Mouse (Mus musculus) spleen, adult 2 months (tissue): ENCODE data around the gene Scaf8. TPM values are rescaled to one million over a fixed set of nuclear protein-coding genes. Genes with fewer than 3 reads are reported as not detected.

Experiments used
- DNase-seq, 2 experiments: peaks; one replicate each; pipeline versions ENCODE4 v3.0.0 to v3.0.0-alpha.2; 2012 to 2021; ENCODE audit warnings: low spot score in 2 of 2, low read depth in 1 of 2
- H3K27ac ChIP-seq: fragments of 200-500 bp; 2 replicates; pipeline ENCODE4 v1.5.1; 2012; ENCODE audit warnings: low read length, inconsistent platforms; ENCODE audit not compliant: insufficient read depth
- H3K27me3 ChIP-seq: fragments of 200-500 bp; 2 replicates; pipeline ENCODE4 v1.6.1; 2012; ENCODE audit warnings: mild to moderate bottlenecking, moderate library complexity, low read length, inconsistent platforms; ENCODE audit not compliant: control insufficient read depth, insufficient read depth
- H3K36me3 ChIP-seq: fragments of 200-500 bp; 2 replicates; pipeline ENCODE4 v1.6.1; 2012; ENCODE audit warnings: mild to moderate bottlenecking, low read length, inconsistent platforms; ENCODE audit not compliant: control insufficient read depth, insufficient read depth
- H3K4me1 ChIP-seq: fragments of 200-500 bp; 2 replicates; pipeline ENCODE4 v1.6.1; 2011; ENCODE audit warnings: inconsistent platforms; ENCODE audit not compliant: control insufficient read depth, insufficient read depth, insufficient read length
- H3K4me3 ChIP-seq: fragments of 200-500 bp; 2 replicates; pipeline ENCODE4 v1.5.1; 2011; ENCODE audit warnings: mild to moderate bottlenecking, inconsistent platforms; ENCODE audit not compliant: insufficient read depth, insufficient read length; ENCODE audit errors: extremely low read depth
- CTCF ChIP-seq: fragments of 200-500 bp; IDR thresholded peaks from 2 replicates; pipeline ENCODE4 v1.5.1; 2011; ENCODE audit warnings: mild to moderate bottlenecking, inconsistent platforms; ENCODE audit not compliant: insufficient read depth, insufficient read length, insufficient replicate concordance; ENCODE audit errors: extremely low read depth
- POLR2A ChIP-seq: fragments of 200-500 bp; IDR thresholded peaks from 2 replicates; pipeline ENCODE4 v1.6.1; 2011; ENCODE audit warnings: low read depth, low read length, inconsistent platforms
- WGBS: fragments of 180-500 bp; shearing (Covaris S2); methylation state at CpG from one replicate; pipeline ENCODE4 v1.1.7; 2018; 5-methylcytosine and 5-hydroxymethylcytosine counted together
- polyA plus RNA-seq: library from polyadenylated mRNA; depleted of rRNA; stranded (reverse); fragments of >200 nt; gene quantifications from 2 replicates; pipeline ENCODE4 v1.2.3, GENCODE M21; 2012

Gene Scaf8
- polyA plus RNA-seq, 1 experiment: 18.6 TPM

DNA sequence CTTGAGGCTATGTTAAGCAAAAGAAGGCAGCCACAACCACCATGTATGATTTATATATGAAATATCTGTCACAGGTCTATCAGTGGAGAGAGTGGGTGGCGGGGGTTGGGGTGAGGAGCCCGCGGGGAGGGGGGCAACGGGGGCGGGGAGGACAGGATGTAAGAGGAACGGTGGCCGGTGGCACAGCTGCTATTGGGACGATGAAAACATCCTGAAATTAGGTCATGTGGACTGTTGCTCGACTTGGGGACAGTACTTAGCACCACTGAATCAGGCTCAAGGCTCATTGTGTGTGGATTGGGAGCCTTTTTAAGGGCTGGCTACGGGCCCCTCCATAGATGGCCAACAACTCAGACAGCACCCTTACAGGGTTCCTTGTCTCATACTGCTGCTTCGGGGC, 105.4 kb downstream of the Scaf8 start:
- TF ChIP-seq POLR2A: no peak
- no peak overlapping the region for H3K27ac ChIP-seq
- WGBS: 12% methylated on average over 11 of the region's 11 CpGs
- DNase-seq: no peak
- no peaks in the 10 kb centered on the region for H3K4me1 ChIP-seq
- H3K4me3 ChIP-seq: no peak overlapping the region
- H3K27me3 ChIP-seq: no peaks in the 10 kb centered on the region
- H3K36me3 ChIP-seq: peaks cover 3% of the 10 kb centered on the region; the same call in 1 of the 2 replicates

DNA sequence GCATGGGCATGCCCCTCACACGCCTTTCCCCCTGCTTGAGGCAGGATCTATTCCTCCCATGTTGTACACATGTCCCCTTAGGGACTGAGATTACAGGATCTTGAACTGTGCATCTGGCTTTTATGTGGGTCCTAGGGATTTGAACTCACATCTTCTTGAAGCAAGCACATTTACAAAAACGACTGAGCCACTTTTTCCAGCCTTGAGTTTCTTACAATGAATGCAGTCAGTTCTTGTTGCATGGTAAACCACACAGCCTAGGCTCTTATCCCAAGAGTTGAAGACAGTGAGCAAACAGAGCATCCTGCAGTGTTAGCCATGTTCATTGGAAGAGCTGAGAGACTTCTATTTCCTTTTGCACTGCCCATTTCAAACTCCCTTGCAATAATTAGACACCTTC, 108.3 kb downstream of the Scaf8 start:
- WGBS: 76% methylated on average over 2 of the region's 2 CpGs
- no peaks in the 10 kb centered on the region for H3K4me1 ChIP-seq
- no peaks in the 10 kb centered on the region for H3K27me3 ChIP-seq
- no peak overlapping the region for H3K27ac ChIP-seq
- no peaks in the 10 kb centered on the region for H3K36me3 ChIP-seq
- no peak overlapping the region for H3K4me3 ChIP-seq
- no peak for DNase-seq
- TF ChIP-seq CTCF: no peak
- TF ChIP-seq POLR2A: no peak

DNA sequence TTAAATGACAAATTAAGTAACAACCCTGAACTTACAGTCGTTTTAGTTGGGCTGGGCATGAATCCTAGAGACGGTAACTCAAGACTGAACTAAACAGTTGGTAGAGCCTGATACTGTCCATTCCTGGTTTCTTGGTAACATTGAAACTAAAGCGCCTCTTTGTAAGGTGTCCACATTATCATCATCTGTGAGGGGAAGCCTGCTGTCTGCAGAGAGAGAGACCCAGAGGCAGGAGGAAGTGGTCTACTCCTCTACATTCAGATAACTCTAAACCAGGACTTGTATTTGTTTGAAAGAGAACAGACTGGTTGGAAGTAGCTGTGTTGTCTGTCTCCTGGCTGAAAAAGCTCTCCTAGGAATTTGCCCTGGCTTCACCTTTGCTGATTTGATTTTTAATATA, 108.9 kb downstream of the Scaf8 start:
- Histone ChIP-seq H3K4me3 (no peak overlapping the region), H3K27me3 (no peaks in the 10 kb centered on the region), H3K36me3 (no peaks in the 10 kb centered on the region), H3K4me1 (no peaks in the 10 kb centered on the region), H3K27ac (no peak overlapping the region)
- TF ChIP-seq POLR2A (no peak), CTCF (no peak)
- WGBS: 54% methylated on average over 3 of the region's 3 CpGs
- no peak for DNase-seq

DNA sequence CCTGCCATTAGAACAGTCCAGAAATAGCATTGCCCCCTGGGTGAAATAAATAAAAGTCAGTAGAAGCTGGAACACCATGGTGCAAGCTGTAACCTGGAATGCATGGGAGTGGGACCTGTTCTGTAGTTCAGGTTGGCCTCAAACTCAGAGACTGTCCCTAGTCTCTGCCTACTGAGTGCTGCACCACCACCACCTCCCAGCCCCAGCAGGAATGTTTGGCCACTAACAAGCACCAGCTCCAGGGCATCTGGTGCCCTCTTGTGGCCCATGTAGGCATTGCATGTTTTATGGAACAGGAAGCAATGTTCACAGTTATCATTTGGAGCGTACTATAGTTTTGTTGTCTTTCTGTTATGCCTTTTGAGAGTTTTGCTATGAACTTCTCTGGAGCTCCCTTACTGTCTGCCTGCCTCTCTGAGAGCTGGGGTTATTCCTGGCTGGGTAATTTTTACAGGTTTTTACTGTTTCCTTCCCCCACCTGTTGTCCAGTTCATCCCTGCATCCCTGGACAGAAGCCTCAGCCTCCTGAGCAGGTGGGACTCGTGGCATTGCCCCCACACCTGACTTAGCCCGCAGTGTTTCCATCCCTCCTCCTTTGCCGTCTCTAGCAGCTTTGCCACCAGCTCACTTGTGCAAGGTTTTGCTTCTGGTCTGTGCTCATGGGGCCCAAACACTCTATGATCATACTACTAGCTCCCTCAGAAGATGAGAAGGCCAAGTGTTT, 109.8 kb downstream of the Scaf8 start:
- DNase-seq: peak; percentile 44 to 83
- TF ChIP-seq CTCF (peak; percentile 89; the same call in 1 of the 2 replicates), POLR2A (no peak)
- 52% methylated on average over 4 of the region's 4 CpGs for WGBS
- Histone ChIP-seq H3K27ac (no peak overlapping the region), H3K27me3 (no peaks in the 10 kb centered on the region), H3K36me3 (no peaks in the 10 kb centered on the region), H3K4me3 (no peak overlapping the region), H3K4me1 (no peaks in the 10 kb centered on the region)

DNA sequence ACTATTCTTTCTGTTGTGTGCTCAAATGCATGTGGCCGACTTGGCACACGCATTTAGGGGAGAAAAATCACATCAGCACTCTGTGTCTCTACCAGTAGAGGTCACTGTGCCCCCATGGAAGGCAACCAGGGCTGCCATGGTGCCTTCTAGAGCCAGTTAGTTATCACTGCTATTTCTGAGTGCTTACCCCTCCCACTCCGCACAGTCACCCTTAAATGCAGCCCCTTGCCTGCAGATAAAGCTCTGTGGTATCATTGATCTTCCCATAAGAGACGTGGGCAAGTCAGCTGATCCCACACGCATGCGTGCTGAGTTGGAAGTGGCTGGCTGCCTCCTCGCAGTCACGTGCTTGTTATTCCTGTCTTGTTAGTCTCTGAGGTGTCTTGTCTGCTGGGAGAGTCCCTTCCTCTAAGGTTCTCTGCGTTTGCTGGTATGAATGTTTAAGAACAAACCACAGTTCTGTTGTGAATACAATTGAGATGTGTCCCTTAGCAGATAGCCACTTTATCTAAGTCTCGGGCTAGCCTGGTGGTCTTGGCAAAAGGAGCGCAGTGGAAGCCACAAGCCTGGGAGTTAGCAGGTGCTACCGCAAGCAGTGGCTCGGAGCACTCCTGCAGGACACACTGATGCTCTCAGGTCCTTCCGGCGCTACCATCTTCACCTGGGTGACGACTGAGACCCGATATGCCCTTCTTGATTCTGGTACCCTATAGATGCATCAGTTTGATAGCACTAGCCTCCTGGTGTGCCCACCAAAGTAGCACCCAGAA, 115.6 kb downstream of the Scaf8 start:
- no peaks in the 10 kb centered on the region for H3K4me1 ChIP-seq
- no peaks in the 10 kb centered on the region for H3K36me3 ChIP-seq
- no peak overlapping the region for H3K27ac ChIP-seq
- TF ChIP-seq POLR2A (no peak), CTCF (peak; percentile 54; the same call in 1 of the 2 replicates)
- H3K27me3 ChIP-seq: no peaks in the 10 kb centered on the region
- 77% methylated on average over 17 of the region's 17 CpGs for WGBS
- DNase-seq: peak in 1 of 2 experiments; percentile 19
- no peak overlapping the region for H3K4me3 ChIP-seq

DNA sequence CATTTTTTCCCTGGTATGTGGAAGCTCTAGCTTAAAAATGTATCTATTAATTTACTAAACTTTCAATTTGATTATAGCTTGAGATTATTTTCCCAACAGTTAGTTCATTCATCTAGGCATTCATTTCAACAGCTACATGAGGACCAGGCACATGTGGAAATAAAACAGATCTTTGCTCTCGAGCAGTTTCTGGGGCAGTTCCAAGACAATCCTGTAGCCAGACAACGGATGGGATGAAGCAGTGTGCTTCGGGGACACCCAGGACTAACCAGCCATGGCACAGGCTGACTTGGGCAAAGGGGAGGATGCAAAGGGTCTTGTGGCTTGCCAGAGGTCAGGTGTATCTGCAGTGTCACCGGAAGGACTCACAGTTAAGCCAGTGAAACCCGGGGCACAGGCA, 117.9 kb downstream of the Scaf8 start:
- TF ChIP-seq POLR2A: no peak
- TF ChIP-seq CTCF: no peak
- no peaks in the 10 kb centered on the region for H3K4me1 ChIP-seq
- no peaks in the 10 kb centered on the region for H3K27me3 ChIP-seq
- no peak for DNase-seq
- no peak overlapping the region for H3K27ac ChIP-seq
- H3K36me3 ChIP-seq: no peaks in the 10 kb centered on the region
- H3K4me3 ChIP-seq: no peak overlapping the region
- WGBS: 87% methylated on average over 5 of the region's 5 CpGs

DNA sequence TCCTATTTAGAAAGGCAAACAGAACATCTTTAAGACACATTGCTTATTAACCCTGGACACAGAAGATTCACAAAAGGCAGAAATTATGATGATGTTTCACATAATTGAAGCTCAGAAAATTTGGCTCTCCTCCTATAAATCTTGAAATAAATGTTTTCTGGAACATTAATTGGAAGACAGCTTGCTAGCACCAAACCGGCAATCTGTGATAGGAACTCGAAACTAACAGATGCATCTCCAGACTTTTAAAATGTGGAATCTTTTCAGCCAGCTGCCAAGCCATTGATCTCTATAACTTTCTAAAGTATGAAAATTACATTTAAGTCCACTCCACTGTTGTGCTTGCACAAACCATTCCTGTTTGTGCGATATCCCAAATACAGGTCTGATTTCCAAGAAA, 128.9 kb downstream of the Scaf8 start:
- Histone ChIP-seq H3K4me1 (no peaks in the 10 kb centered on the region), H3K36me3 (no peaks in the 10 kb centered on the region), H3K27me3 (no peaks in the 10 kb centered on the region), H3K27ac (no peak overlapping the region), H3K4me3 (no peak overlapping the region)
- DNase-seq: no peak
- TF ChIP-seq CTCF (no peak), POLR2A (no peak)
- WGBS: 91% methylated on average over 3 of the region's 3 CpGs
